17 mouse cellular contexts compared by ENCODE assay signal in the genomic region with DNA sequence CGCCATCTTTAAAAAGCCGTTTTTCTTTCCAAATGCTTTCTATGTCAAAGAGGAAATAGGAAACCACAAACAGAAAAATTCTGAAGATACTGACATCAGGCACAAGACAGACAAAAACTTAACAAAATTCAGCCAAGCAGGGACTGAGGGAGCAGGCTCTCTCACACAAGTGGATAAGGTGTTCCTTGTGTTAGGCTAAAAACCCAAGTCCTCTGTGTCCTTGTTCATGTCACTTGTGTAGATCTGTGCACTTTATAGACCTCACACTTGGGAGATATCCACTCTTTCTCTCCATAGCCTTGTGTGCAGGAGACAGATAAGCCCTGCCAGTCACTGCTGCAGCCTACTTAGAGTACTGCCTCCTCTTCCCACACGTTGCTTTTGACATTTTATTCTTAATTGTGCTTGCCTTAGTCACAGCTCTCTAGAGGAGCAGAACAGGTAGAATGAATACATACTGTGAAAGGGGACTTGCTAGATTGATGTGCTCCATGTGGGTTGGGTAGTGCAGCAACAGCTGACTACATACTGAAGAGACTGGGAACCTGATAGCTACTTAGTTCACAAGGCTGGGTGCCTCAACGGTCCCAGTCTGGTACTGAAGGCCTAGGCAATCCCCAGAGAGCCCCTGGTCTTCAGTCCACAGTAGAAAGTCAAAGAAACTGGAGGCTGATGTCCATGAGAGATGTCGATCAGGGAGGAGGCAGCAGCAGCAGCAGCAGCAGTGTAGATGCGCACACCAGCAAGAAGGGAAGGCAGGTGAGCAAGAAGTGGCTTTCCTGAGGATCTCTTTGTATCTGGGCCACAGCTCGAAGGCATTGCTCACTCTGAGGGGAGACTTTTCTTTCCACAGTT. TPM values are rescaled to one million over a fixed set of nuclear protein-coding genes. Genes with fewer than 3 reads are reported as not detected.
DNase-seq lines count a peak whose midpoint lies in the region; ATAC-seq and TF ChIP-seq lines count a peak whose summit lies in the region.
"Had no signal": no experiment of that assay in that cellular context is flagged by ENCODE, and none has a peak within 500 bp of the region (broad histone marks: within the 10 kb centered on the region; RNA-seq: fewer than 3 reads in every experiment).

No protein-coding gene starts in this region.

- TF ChIP-seq POLR2A in bone marrow macrophage, adult 2 months (IDR thresholded peaks at IDR 0.05; ENCODE audit: borderline replicate concordance, low read depth, low read length) = no peak

- no peak for TF ChIP-seq CTCF in bone marrow macrophage, adult 2 months (IDR thresholded peaks at IDR 0.05; ENCODE audit: low read depth, low read length)

- peak; percentile 77 for ATAC-seq in liver, embryonic 12.5 days

- WGBS in liver, embryonic 12.5 days (ENCODE audit: insufficient replicate concordance) = 42% methylated on average over 7 of the region's 7 CpGs

- no peak overlapping the region for H3K4me2 ChIP-seq in liver, embryonic 12.5 days
- H3K4me2 ChIP-seq: embryonic facial prominence, embryonic 12.5 days; hindbrain, embryonic 15.5 days had no signal

- peaks cover 28% of the 10 kb centered on the region for H3K4me1 ChIP-seq in bone marrow macrophage, adult 2 months (ENCODE audit: control insufficient read depth, insufficient read depth, low read length)
- peaks cover 19% of the 10 kb centered on the region for H3K4me1 ChIP-seq in liver, embryonic 12.5 days
- H3K4me1 ChIP-seq: embryonic facial prominence, embryonic 12.5 days; hindbrain, embryonic 15.5 days had no signal

- DNase-seq in layer of hippocampus, postnatal 10 days (ENCODE audit: low spot score in 2 of 2) = peak; percentile 4 to 6
- DNase-seq in layer of hippocampus, adult 8-10 months (ENCODE audit: low spot score in 2 of 2) = no peak
- peak; percentile 65 for DNase-seq in thymus, postnatal 0 days (ENCODE audit: low spot score)
- no peak for DNase-seq in right cerebral cortex, postnatal 25 days
- DNase-seq in ovary, adult 18-20 months (ENCODE audit: low spot score) = no peak
- no peak for DNase-seq in cerebellum, postnatal 4 days (ENCODE audit: low spot score in 2 of 2)
- DNase-seq: adrenal gland, postnatal 10 days; cerebellum, adult 2 months; kidney, postnatal 10 days; retina, postnatal 1 day had no signal

- H3K4me3 ChIP-seq in bone marrow macrophage, adult 2 months (ENCODE audit: insufficient read depth, low read length) = peak overlapping the region; percentile 14; the same call in 1 of the 2 replicates
- no peak overlapping the region for H3K4me3 ChIP-seq in liver, embryonic 12.5 days
- H3K4me3 ChIP-seq: embryonic facial prominence, embryonic 12.5 days; heart, adult 2 months; hindbrain, embryonic 15.5 days had no signal

- H3K27ac ChIP-seq in bone marrow macrophage, adult 2 months (ENCODE audit: insufficient read depth, low read depth, low read length) = peak overlapping the region; percentile 97
- H3K27ac ChIP-seq in liver, embryonic 12.5 days = peak overlapping the region; percentile 63
- H3K27ac ChIP-seq: embryonic facial prominence, embryonic 12.5 days; heart, adult 2 months; hindbrain, embryonic 15.5 days had no signal

- H3K36me3 ChIP-seq in liver, embryonic 12.5 days = no peaks in the 10 kb centered on the region; the same call in 1 of the 2 replicates
- H3K36me3 ChIP-seq: embryonic facial prominence, embryonic 12.5 days; hindbrain, embryonic 15.5 days had no signal

- H3K9ac ChIP-seq in liver, embryonic 12.5 days = no peak overlapping the region
- H3K9ac ChIP-seq: embryonic facial prominence, embryonic 12.5 days; hindbrain, embryonic 15.5 days had no signal

- 0 out of 2 replicates have a peak, but pooled peaks cover 6% of the 10 kb centered on the region for H3K9me3 ChIP-seq in liver, embryonic 12.5 days (replicated peaks)
- H3K9me3 ChIP-seq: embryonic facial prominence, embryonic 12.5 days; hindbrain, embryonic 15.5 days had no signal

- no peaks in the 10 kb centered on the region for H3K27me3 ChIP-seq in liver, embryonic 12.5 days (replicated peaks)
- H3K27me3 ChIP-seq: embryonic facial prominence, embryonic 12.5 days; hindbrain, embryonic 15.5 days had no signal

RNA-seq across cellular contexts. Expression of a gene that starts 8.4 kb away (rescaled TPM):
- 10 to 100 TPM; 37.4 to 43.2 TPM for total RNA-seq in layer of hippocampus, postnatal 10 days (2021)
- total RNA-seq in layer of hippocampus, adult 8-10 months (2022) = 10 to 100 TPM; 55.1 to 62.5 (median 56.6) TPM
- polyA plus RNA-seq in bone marrow macrophage, adult 2 months (2012; ENCODE audit: insufficient read depth, insufficient read length, missing spikeins) = 10.8 and 12.7 TPM in 2 replicates
- 4.0 and 4.4 TPM in 2 replicates for polyA plus RNA-seq in liver, embryonic 12.5 days (2016; fragmentation: Nextera tagmentation; extraction: Ambion mirVana)
- 156 and 158 TPM in 2 replicates for polyA plus RNA-seq in thymus, postnatal 0 days (2015; fragmentation: Nextera tagmentation; extraction: Ambion mirVana)
- total RNA-seq: CH12.LX had no signal

RNA-seq across cellular contexts. Expression of a gene that starts 43.1 kb away (rescaled TPM):
- not detected for total RNA-seq in layer of hippocampus, postnatal 10 days (2021)
- under 1 TPM in 1 of 4 experiments, not detected in 3; 0.23 TPM for total RNA-seq in layer of hippocampus, adult 8-10 months (2022)
- 0.97 and 1.2 TPM in 2 replicates for polyA plus RNA-seq in bone marrow macrophage, adult 2 months (2012; ENCODE audit: insufficient read depth, insufficient read length, missing spikeins)
- polyA plus RNA-seq in liver, embryonic 12.5 days (2016; fragmentation: Nextera tagmentation; extraction: Ambion mirVana) = 1.1 and 1.5 TPM in 2 replicates
- 1.4 and 2.1 TPM in 2 replicates for polyA plus RNA-seq in thymus, postnatal 0 days (2015; fragmentation: Nextera tagmentation; extraction: Ambion mirVana)
- total RNA-seq: heart, adult 2 months had no signal
- polyA plus RNA-seq: heart, adult 2 months; liver, adult 2 months had no signal

Comparison
In these comparisons a context has a peak if more than half of its experiments do, and no peak if none do; other contexts are left out.
1. DNase-seq: peak in layer of hippocampus, postnatal 10 days (2 of 2) and thymus, postnatal 0 days (single experiment); none in layer of hippocampus, adult 8-10 months (0 of 2), right cerebral cortex, postnatal 25 days (single experiment), ovary, adult 18-20 months (single experiment) and cerebellum, postnatal 4 days (0 of 2).
2. RNA of a gene that starts 8.4 kb away (polyA plus RNA-seq): 156 to 158 TPM in thymus, postnatal 0 days; 10.8 to 12.7 TPM in bone marrow macrophage, adult 2 months and 4.0 to 4.4 TPM in liver, embryonic 12.5 days; every median in the first group is over 10 times any median in the second.